Mouse (Mus musculus) myocyte (in vitro differentiated cells): ENCODE measurements at regions not wholly inside any gene's neighbourhood (a gene's known extent, or its start where the extent isn't known, plus 50 kb on each side); places are given as distances from the start of the nearest gene placed in this dataset.

Experiments used
- CEBPB ChIP-seq: IDR thresholded peaks from 2 replicates; pipeline ENCODE4 v1.6.1; 2011; ENCODE audit warnings: mild to moderate bottlenecking, moderate library complexity; ENCODE audit not compliant: poor library complexity, insufficient read depth, severe bottlenecking
- E2F4 ChIP-seq: IDR thresholded peaks from one replicate; pipeline ENCODE4 v1.6.1; 2011; ENCODE audit warnings: mild to moderate bottlenecking, control low read depth, moderate library complexity; ENCODE audit not compliant: insufficient read depth
- MAX ChIP-seq: IDR thresholded peaks from one replicate; pipeline ENCODE4 v1.6.1; 2011; ENCODE audit warnings: low read depth, mild to moderate bottlenecking, control low read depth
- MYOD1 ChIP-seq, 3 experiments: IDR thresholded peaks; one replicate each; pipeline ENCODE4 v1.6.1; 2011; ENCODE audit warnings: control low read depth in 2 of 3, low read depth in 2 of 3, mild to moderate bottlenecking in 2 of 3, moderate library complexity in 1 of 3; ENCODE audit not compliant: insufficient read length in 2 of 3, control insufficient read depth in 1 of 3
- MYOG ChIP-seq, 3 experiments: IDR thresholded peaks; one replicate each; pipeline ENCODE4 v1.6.1; 2011; ENCODE audit warnings: control low read depth in 2 of 3, low read depth in 2 of 3, mild to moderate bottlenecking in 2 of 3; ENCODE audit not compliant: insufficient read length in 2 of 3, control insufficient read depth in 1 of 3, insufficient read depth in 1 of 3
- POLR2A ChIP-seq: IDR thresholded peaks from one replicate; pipeline ENCODE4 v1.6.1; 2011; ENCODE audit warnings: low read depth, mild to moderate bottlenecking, control low read depth, moderate library complexity; ENCODE audit not compliant: insufficient read length
- POLR2AphosphoS2 ChIP-seq: IDR thresholded peaks from one replicate; pipeline ENCODE4 v1.6.1; 2011; ENCODE audit warnings: low read depth, control low read depth; ENCODE audit not compliant: insufficient read length
- REST ChIP-seq: IDR thresholded peaks from one replicate; pipeline ENCODE4 v1.6.1; 2011; ENCODE audit warnings: mild to moderate bottlenecking, control low read depth, moderate library complexity; ENCODE audit not compliant: insufficient read depth, insufficient read length
- SRF ChIP-seq: IDR thresholded peaks from one replicate; pipeline ENCODE4 v1.6.1; 2011; ENCODE audit warnings: low read depth; ENCODE audit not compliant: control insufficient read depth, insufficient read length
- TCF12 ChIP-seq: IDR thresholded peaks from one replicate; pipeline ENCODE4 v1.6.1; 2011; ENCODE audit warnings: mild to moderate bottlenecking, control low read depth; ENCODE audit not compliant: poor library complexity, insufficient read depth, severe bottlenecking
- TCF3 ChIP-seq: IDR thresholded peaks from one replicate; pipeline ENCODE4 v1.6.1; 2011; ENCODE audit warnings: low read depth, control low read depth; ENCODE audit not compliant: insufficient read length
- USF1 ChIP-seq: IDR thresholded peaks from one replicate; pipeline ENCODE4 v1.6.1; 2011; ENCODE audit warnings: low read depth, mild to moderate bottlenecking, control low read depth, moderate library complexity

DNA sequence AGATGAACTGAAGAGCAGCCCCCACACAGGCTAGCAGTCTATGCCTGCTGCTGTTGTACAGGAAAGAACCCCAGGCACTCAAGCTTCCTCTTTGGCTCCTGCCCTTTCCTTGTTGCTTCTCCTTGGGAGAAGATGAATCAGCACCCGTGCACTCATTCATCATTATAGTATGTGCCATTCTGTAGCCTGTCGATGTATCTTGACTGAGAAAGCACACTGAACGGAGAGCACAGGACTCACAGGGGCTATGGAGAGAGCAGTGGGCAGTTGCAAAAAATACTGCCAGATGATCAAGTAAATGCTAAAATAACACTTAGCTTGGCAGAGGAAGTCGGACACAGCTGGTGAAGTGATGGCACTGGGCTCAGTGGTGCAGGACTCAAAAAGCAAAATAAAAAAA is 322.2 kb upstream of the Vstm2b start:
- TF ChIP-seq POLR2AphosphoS2: no peak
- TF ChIP-seq POLR2A: no peak
- no peak for TF ChIP-seq E2F4
- no peak for TF ChIP-seq MYOG (IDR thresholded peaks at IDR 0.05; ENCODE audit: control insufficient read depth in 1 of 3, insufficient read depth in 1 of 3, insufficient read length in 2 of 3, low read depth in 2 of 3)
- no peak for TF ChIP-seq TCF12
- TF ChIP-seq MAX: no peak
- TF ChIP-seq USF1: no peak
- TF ChIP-seq SRF: no peak
- no peak for TF ChIP-seq MYOD1 (IDR thresholded peaks at IDR 0.05; ENCODE audit: control insufficient read depth in 1 of 3, insufficient read length in 2 of 3, low read depth in 2 of 3)
- TF ChIP-seq REST: no peak
- no peak for TF ChIP-seq CEBPB
- TF ChIP-seq TCF3: no peak
